Mouse (Mus musculus) embryonic facial prominence, embryonic 14.5 days (tissue): ENCODE measurements around the gene Tspan33. TPM values are rescaled to one million over a fixed set of nuclear protein-coding genes. Genes with fewer than 3 reads are reported as not detected.
"Not testable (repeated sequence)": the region's sequence is repeated elsewhere in the genome, so short reads cannot be mapped to it uniquely, and the experiment has no call there.

Experiments used
- ATAC-seq: fragments of 200-750 bp; cut with Nextera tagmentation; 2 replicates; pipeline ENCODE4 v1.8.0; 2017; ENCODE audit warnings: low read depth, moderate number of reproducible peaks, moderate TSS enrichment
- DNase-seq: peaks from one replicate; pipeline ENCODE4 v3.0.0-alpha.2; 2015; ENCODE audit warnings: low spot score
- H3K27ac ChIP-seq: fragments of 300-500 bp; sonication (generic); replicated peaks from 2 replicates; pipeline ENCODE4 v1.5.1; 2014; ENCODE audit warnings: low read depth, mild to moderate bottlenecking, low read length, moderate library complexity
- H3K27me3 ChIP-seq: fragments of 300-500 bp; sonication (generic); replicated peaks from 2 replicates; pipeline ENCODE4 v1.6.1; 2014; ENCODE audit warnings: low read length; ENCODE audit not compliant: control insufficient read depth, insufficient read depth
- H3K36me3 ChIP-seq: fragments of 300-500 bp; sonication (generic); 2 replicates; pipeline ENCODE4 v1.6.1; 2014; ENCODE audit warnings: low read length, mixed read lengths; ENCODE audit not compliant: control insufficient read depth, insufficient read depth
- H3K4me1 ChIP-seq: fragments of 300-500 bp; sonication (generic); 2 replicates; pipeline ENCODE4 v1.6.1; 2014; ENCODE audit warnings: antibody characterized with exemption, low read length; ENCODE audit not compliant: control insufficient read depth, insufficient read depth
- H3K4me2 ChIP-seq: fragments of 300-500 bp; sonication (generic); 2 replicates; pipeline ENCODE4 v1.6.1; 2014; ENCODE audit warnings: low read depth, mild to moderate bottlenecking, low read length, moderate library complexity, mixed read lengths
- H3K4me3 ChIP-seq: fragments of 300-500 bp; sonication (generic); 2 replicates; pipeline ENCODE4 v1.5.1; 2014; ENCODE audit warnings: low read depth, mild to moderate bottlenecking, low read length
- H3K9ac ChIP-seq: fragments of 300-500 bp; sonication (generic); 2 replicates; pipeline ENCODE4 v1.6.1; 2014; ENCODE audit warnings: low read depth, mild to moderate bottlenecking, low read length, moderate library complexity, mixed read lengths
- H3K9me3 ChIP-seq: fragments of 300-500 bp; sonication (generic); 2 replicates; pipeline ENCODE4 v1.6.1; 2016; ENCODE audit warnings: low read length; ENCODE audit not compliant: control insufficient read depth
- WGBS: fragments of 180-500 bp; shearing (Covaris S2); extraction: QIAGEN DNeasy Blood & Tissue Kit; methylation state at CpG from one replicate; pipeline ENCODE4 v1.1.7; 2014; 5-methylcytosine and 5-hydroxymethylcytosine counted together
- polyA plus RNA-seq: library from polyadenylated mRNA; unstranded; fragments of >200 nt; fragmentation: Nextera tagmentation; extraction: Ambion mirVana; gene quantifications from 2 replicates; pipeline ENCODE4 v1.2.1, GENCODE M21; 2014

Gene Tspan33
- polyA plus RNA-seq, 1 experiment from 2014 or later: 5.0 TPM

DNA sequence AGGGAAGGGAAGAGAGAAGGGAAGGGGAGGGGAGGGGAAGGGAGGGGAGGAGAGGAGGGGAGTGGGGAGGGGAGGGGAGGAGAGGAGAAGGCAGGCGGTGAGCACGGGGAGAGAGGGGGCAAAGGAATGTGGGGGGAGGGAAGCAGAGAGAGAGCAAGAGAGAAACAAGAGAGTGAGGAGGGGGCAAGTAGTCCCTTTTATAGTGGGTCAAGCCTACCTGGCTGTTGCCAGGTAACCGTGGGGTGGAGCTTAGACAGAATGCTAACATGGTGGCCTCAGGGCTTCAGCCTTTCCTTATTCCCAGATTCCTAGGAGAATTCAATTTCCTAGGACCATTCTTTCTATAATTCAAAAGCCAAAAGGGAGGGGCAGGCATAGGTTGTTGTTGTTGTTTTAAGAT, 22.3 kb upstream of the Tspan33 start:
- Histone ChIP-seq H3K4me2 (no peak overlapping the region), H3K9me3 (no peaks in the 10 kb centered on the region), H3K27me3 (no peaks in the 10 kb centered on the region), H3K9ac (no peak overlapping the region), H3K4me1 (no peaks in the 10 kb centered on the region; the same call in 1 of the 2 replicates), H3K4me3 (no peak overlapping the region), H3K27ac (no peak overlapping the region), H3K36me3 (no peaks in the 10 kb centered on the region)
- ATAC-seq: no peak
- WGBS: 16% methylated on average over 3 of the region's 3 CpGs
- DNase-seq: no peak

GRCm38 (mm10) chr6:29672563-29673411, 21.2 kb upstream of the Tspan33 start:
- WGBS: 14% methylated on average over 12 of the region's 12 CpGs
- H3K36me3 ChIP-seq: no peaks in the 10 kb centered on the region

DNA sequence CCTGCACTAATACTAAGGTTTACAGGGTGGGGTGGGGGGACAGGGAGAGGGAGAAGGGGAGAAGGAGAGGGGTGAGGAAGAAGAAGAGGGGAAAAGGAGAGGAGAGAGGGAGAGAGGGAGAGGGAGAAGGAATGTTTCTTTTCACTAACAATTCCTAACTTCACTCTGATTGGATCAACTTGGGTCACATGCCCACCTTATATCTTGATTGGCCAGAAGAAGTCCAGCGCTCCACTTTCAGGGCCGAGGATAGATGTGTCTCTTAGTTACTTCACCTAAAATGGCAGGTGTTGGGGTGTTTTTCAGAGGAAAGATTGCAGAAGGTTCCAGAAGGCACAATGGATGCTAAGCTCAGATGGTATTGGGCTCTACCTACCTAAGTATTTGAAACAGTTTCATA, 20.3 kb upstream of the Tspan33 start:
- Histone ChIP-seq H3K27ac (no peak overlapping the region), H3K4me1 (no peaks in the 10 kb centered on the region; the same call in 1 of the 2 replicates), H3K9ac (no peak overlapping the region), H3K36me3 (no peaks in the 10 kb centered on the region), H3K4me2 (no peak overlapping the region), H3K9me3 (no peaks in the 10 kb centered on the region), H3K4me3 (no peak overlapping the region), H3K27me3 (no peaks in the 10 kb centered on the region)
- ATAC-seq (no peak), DNase-seq (no peak)
- WGBS: 22% methylated on average over 2 of the region's 2 CpGs

More at GRCm38 (mm10) chr6:29672563-29673411, 21.2 kb upstream of the Tspan33 start:
- DNase-seq: peak; percentile 69
- no peaks in the 10 kb centered on the region for H3K9me3 ChIP-seq
- no peaks in the 10 kb centered on the region for H3K27me3 ChIP-seq
- no peak overlapping the region for H3K9ac ChIP-seq
- H3K4me2 ChIP-seq: no peak overlapping the region
- H3K4me3 ChIP-seq: no peak overlapping the region
- peak overlapping the region; percentile 58; the same call in 1 of the 2 replicates for H3K27ac ChIP-seq
- no peaks in the 10 kb centered on the region; the same call in 1 of the 2 replicates for H3K4me1 ChIP-seq
- ATAC-seq: peak; percentile 79

GRCm38 (mm10) chr6:29679947-29680550, 14.0 kb upstream of the Tspan33 start:
- H3K4me1 ChIP-seq, H3K9me3 ChIP-seq, H3K4me2 ChIP-seq, H3K9ac ChIP-seq, H3K4me3 ChIP-seq, H3K27me3 ChIP-seq, DNase-seq, H3K27ac ChIP-seq, H3K36me3 ChIP-seq, ATAC-seq: not testable (repeated sequence)
- 80% methylated on average over 8 of the region's 10 CpGs for WGBS

DNA sequence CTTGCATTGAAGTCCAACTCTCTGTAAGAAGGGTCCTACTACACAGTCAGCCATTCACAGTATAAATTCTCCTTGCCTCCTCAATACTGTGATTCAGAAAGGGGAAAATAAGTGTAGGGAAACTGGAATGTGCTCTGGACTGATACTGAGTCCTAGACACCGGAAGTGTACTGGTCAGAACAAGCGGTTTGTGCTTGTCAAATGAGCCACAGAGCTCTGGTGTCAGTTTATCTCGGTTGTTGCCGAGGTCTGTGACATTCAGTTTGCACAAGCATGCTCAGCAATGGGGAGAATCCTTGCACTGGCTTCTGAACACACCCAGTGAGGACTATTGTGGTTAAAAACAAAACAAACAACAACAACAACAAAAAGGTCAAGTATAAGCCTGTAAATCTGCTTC, 12.2 kb upstream of the Tspan33 start:
- H3K27ac ChIP-seq: no peak overlapping the region
- no peaks in the 10 kb centered on the region for H3K36me3 ChIP-seq
- ATAC-seq (no peak), DNase-seq (no peak)
- H3K9me3 ChIP-seq: no peaks in the 10 kb centered on the region
- no peaks in the 10 kb centered on the region for H3K4me1 ChIP-seq
- no peak overlapping the region for H3K4me3 ChIP-seq
- no peak overlapping the region for H3K4me2 ChIP-seq
- 75% methylated on average over 4 of the region's 4 CpGs for WGBS
- H3K27me3 ChIP-seq: no peaks in the 10 kb centered on the region
- H3K9ac ChIP-seq: no peak overlapping the region

DNA sequence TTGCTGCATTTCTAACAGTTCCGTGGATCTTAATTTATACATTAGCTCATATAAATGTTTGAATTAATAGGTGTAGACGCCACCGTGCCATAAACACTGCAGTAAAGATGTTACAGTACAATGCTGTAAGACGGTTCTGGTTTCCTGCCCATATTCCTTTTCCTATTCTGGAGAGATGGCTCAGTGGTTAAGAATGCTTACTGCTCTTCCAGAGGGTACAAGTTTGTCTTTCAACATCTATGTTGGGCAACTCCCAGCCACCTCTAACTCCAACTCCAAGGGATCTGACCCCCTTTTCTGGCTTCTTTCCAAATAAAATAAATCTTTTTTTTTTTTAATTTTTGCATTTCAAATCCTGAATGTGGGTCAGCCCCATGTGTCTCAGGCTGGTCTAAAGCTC, 9.3 kb upstream of the Tspan33 start:
- no peak overlapping the region for H3K27ac ChIP-seq
- 87% methylated on average over 4 of the region's 4 CpGs for WGBS
- DNase-seq (no peak), ATAC-seq (no peak)
- H3K4me3 ChIP-seq: no peak overlapping the region
- H3K9ac ChIP-seq: no peak overlapping the region
- H3K4me2 ChIP-seq: no peak overlapping the region
- no peaks in the 10 kb centered on the region for H3K27me3 ChIP-seq
- H3K4me1 ChIP-seq: no peaks in the 10 kb centered on the region
- no peaks in the 10 kb centered on the region for H3K36me3 ChIP-seq
- H3K9me3 ChIP-seq: no peaks in the 10 kb centered on the region

DNA sequence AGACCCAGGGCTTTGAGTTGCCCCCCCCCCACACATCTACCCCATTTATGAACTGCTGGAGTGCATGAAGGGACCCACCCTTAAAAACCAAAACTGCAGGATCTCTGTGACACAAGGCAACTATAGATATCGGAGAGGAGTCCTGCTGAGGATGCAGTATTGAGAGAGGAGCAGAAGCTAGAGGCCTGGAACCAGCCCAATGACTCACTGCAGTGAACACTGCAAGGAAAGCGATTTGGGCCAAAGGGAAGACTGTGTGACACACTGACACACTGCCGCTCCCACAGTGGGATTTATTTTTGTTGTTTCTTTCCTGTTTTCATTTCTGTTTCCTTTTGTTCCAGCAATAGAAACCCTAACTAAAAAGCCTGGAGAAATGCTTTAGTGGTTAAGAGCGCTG, 8.1 kb upstream of the Tspan33 start:
- ATAC-seq (no peak), DNase-seq (no peak)
- H3K27ac ChIP-seq: no peak overlapping the region
- H3K9ac ChIP-seq: no peak overlapping the region
- no peaks in the 10 kb centered on the region for H3K9me3 ChIP-seq
- H3K4me2 ChIP-seq: no peak overlapping the region
- 74% methylated on average over 4 of the region's 4 CpGs for WGBS
- H3K36me3 ChIP-seq: no peaks in the 10 kb centered on the region
- H3K27me3 ChIP-seq: no peaks in the 10 kb centered on the region
- no peaks in the 10 kb centered on the region for H3K4me1 ChIP-seq
- H3K4me3 ChIP-seq: no peak overlapping the region

GRCm38 (mm10) chr6:29689458-29689857, 4.6 kb upstream of the Tspan33 start:
- H3K27me3 ChIP-seq: peaks cover 22% of the 10 kb centered on the region
- 0 out of 2 replicates have a peak, but pooled peaks cover 2% of the 10 kb centered on the region for H3K4me1 ChIP-seq
- no peak overlapping the region for H3K27ac ChIP-seq
- H3K9ac ChIP-seq: no peak overlapping the region
- H3K36me3 ChIP-seq: no peaks in the 10 kb centered on the region
- DNase-seq (no peak), ATAC-seq (no peak)
- no peak overlapping the region for H3K4me3 ChIP-seq
- 68% methylated on average over 8 of the region's 8 CpGs for WGBS
- H3K4me2 ChIP-seq: no peak overlapping the region
- H3K9me3 ChIP-seq: no peaks in the 10 kb centered on the region
